Mouse (Mus musculus) myocyte (in vitro differentiated cells): Measurements from ENCODE around the gene Atl1.

Experiments
- CEBPB ChIP-seq: IDR thresholded peaks from 2 replicates; pipeline ENCODE4 v1.6.1; 2011; ENCODE audit warnings: mild to moderate bottlenecking, moderate library complexity; ENCODE audit not compliant: poor library complexity, insufficient read depth, severe bottlenecking
- E2F4 ChIP-seq: IDR thresholded peaks from one replicate; pipeline ENCODE4 v1.6.1; 2011; ENCODE audit warnings: mild to moderate bottlenecking, control low read depth, moderate library complexity; ENCODE audit not compliant: insufficient read depth
- MAX ChIP-seq: IDR thresholded peaks from one replicate; pipeline ENCODE4 v1.6.1; 2011; ENCODE audit warnings: low read depth, mild to moderate bottlenecking, control low read depth
- MYOD1 ChIP-seq, 3 experiments: IDR thresholded peaks; one replicate each; pipeline ENCODE4 v1.6.1; 2011; ENCODE audit warnings: control low read depth in 2 of 3, low read depth in 2 of 3, mild to moderate bottlenecking in 2 of 3, moderate library complexity in 1 of 3; ENCODE audit not compliant: insufficient read length in 2 of 3, control insufficient read depth in 1 of 3
- MYOG ChIP-seq, 3 experiments: IDR thresholded peaks; one replicate each; pipeline ENCODE4 v1.6.1; 2011; ENCODE audit warnings: control low read depth in 2 of 3, low read depth in 2 of 3, mild to moderate bottlenecking in 2 of 3; ENCODE audit not compliant: insufficient read length in 2 of 3, control insufficient read depth in 1 of 3, insufficient read depth in 1 of 3
- POLR2A ChIP-seq: IDR thresholded peaks from one replicate; pipeline ENCODE4 v1.6.1; 2011; ENCODE audit warnings: low read depth, mild to moderate bottlenecking, control low read depth, moderate library complexity; ENCODE audit not compliant: insufficient read length
- POLR2AphosphoS2 ChIP-seq: IDR thresholded peaks from one replicate; pipeline ENCODE4 v1.6.1; 2011; ENCODE audit warnings: low read depth, control low read depth; ENCODE audit not compliant: insufficient read length
- REST ChIP-seq: IDR thresholded peaks from one replicate; pipeline ENCODE4 v1.6.1; 2011; ENCODE audit warnings: mild to moderate bottlenecking, control low read depth, moderate library complexity; ENCODE audit not compliant: insufficient read depth, insufficient read length
- TCF12 ChIP-seq: IDR thresholded peaks from one replicate; pipeline ENCODE4 v1.6.1; 2011; ENCODE audit warnings: mild to moderate bottlenecking, control low read depth; ENCODE audit not compliant: poor library complexity, insufficient read depth, severe bottlenecking
- USF1 ChIP-seq: IDR thresholded peaks from one replicate; pipeline ENCODE4 v1.6.1; 2011; ENCODE audit warnings: low read depth, mild to moderate bottlenecking, control low read depth, moderate library complexity

DNA sequence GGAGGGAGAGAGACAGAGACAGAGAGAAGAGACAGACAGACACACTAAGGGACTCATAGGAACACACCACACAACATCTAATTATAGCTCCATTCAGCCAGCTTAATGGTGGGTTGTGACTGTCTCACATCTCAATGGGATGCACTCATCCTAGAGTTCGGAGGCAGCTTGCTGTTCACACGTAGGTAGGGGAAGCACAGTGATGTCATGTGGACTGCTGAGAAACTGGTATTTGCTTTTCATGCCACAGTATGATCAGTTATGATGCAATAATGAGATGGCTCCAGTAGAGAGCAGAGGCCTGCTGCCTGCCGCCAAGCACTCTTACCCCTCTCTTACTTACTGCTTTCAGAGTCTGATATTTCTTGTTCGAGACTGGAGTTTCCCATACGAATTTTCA, 53.4 kb downstream of the Atl1 start:
- TF ChIP-seq POLR2A (no peak), TCF12 (no peak), E2F4 (no peak), MYOD1 (IDR thresholded peaks at IDR 0.05; ENCODE audit: control insufficient read depth in 1 of 3, insufficient read length in 2 of 3, low read depth in 2 of 3) (no peak), MYOG (IDR thresholded peaks at IDR 0.05; ENCODE audit: control insufficient read depth in 1 of 3, insufficient read depth in 1 of 3, insufficient read length in 2 of 3, low read depth in 2 of 3) (no peak), MAX (no peak), POLR2AphosphoS2 (no peak), USF1 (no peak), REST (no peak), CEBPB (no peak)
